ENCODE assay signal across 8 mouse cellular contexts in the genomic region with DNA sequence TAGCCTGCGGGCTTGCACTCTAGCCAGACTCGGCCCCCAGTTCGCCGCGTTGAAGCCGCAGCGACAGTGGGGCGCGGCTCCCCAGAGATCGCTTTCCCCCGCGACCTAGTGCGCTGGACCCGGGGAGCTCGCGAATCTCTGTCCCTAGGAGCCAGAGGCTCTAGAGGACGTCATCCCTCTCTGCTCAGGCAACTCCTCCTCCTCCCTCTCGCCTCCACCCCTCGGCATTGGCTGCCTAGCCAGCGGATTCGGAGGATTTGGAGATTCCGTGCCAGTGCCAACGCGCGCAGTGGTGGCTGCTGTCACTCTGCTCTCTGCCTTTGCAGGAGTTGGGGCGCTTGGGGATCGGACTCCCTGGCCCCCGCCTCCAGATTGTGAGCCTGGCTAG. TPM values are rescaled to one million over a fixed set of nuclear protein-coding genes. Genes with fewer than 3 reads are reported as not detected.
DNase-seq lines count a peak whose midpoint lies in the region; ATAC-seq lines count a peak whose summit lies in the region.

No protein-coding gene starts in this region.

- H3K4me1 ChIP-seq in intestine, embryonic 16.5 days (ENCODE audit: control insufficient read depth, insufficient read depth, low read length): peaks cover 3% of the 10 kb centered on the region; the same call in 1 of the 2 replicates

- H3K27ac ChIP-seq in intestine, embryonic 16.5 days (ENCODE audit: low read length): peak overlapping the region; percentile 49

- H3K4me3 ChIP-seq in intestine, embryonic 16.5 days (ENCODE audit: low read length): peak overlapping the region; percentile 71

- peaks cover 3% of the 10 kb centered on the region; the same call in 1 of the 2 replicates for H3K27me3 ChIP-seq in intestine, embryonic 16.5 days (replicated peaks; ENCODE audit: control insufficient read depth, insufficient read depth, low read length)

- no peaks in the 10 kb centered on the region for H3K9me3 ChIP-seq in intestine, embryonic 16.5 days (ENCODE audit: control insufficient read depth, low read length)

- H3K36me3 ChIP-seq in intestine, embryonic 16.5 days (ENCODE audit: control insufficient read depth, insufficient read depth, low read length): no peaks in the 10 kb centered on the region

- H3K4me2 ChIP-seq in intestine, embryonic 16.5 days (ENCODE audit: low read depth, low read length): peak overlapping the region; percentile 92

- peak; percentile 41 to 57 for DNase-seq in adrenal gland, adult 18-20 months (ENCODE audit: low spot score in 2 of 2)
- DNase-seq in gastrocnemius, postnatal 10 days: peak; percentile 25
- DNase-seq in left cerebral cortex, adult 9 months (ENCODE audit: low spot score in 2 of 2): peak; percentile 46 to 76
- peak; percentile 40 for DNase-seq in lung, postnatal 36 days
- DNase-seq in right cerebral cortex, postnatal 4 days: peak; percentile 56
- DNase-seq in spleen, postnatal 36 days (ENCODE audit: low spot score in 2 of 2): no peak

- ATAC-seq in common myeloid progenitor, adult 5-6 weeks (replicated peaks; ENCODE audit: low read depth, poor library complexity, severe bottlenecking): peak; percentile 24
- ATAC-seq in intestine, embryonic 16.5 days: peak; percentile 67

- peak overlapping the region; percentile 75 for H3K9ac ChIP-seq in intestine, embryonic 16.5 days (ENCODE audit: low read depth, low read length)

- 0% methylated on average over 28 of the region's 28 CpGs for WGBS in intestine, embryonic 16.5 days

RNA-seq across cellular contexts. Expression of a gene that starts 0.7 kb away (rescaled TPM):
- 10 to 100 TPM; 16.2 to 24.2 TPM for total RNA-seq in adrenal gland, adult 18-20 months (2021)
- total RNA-seq in common myeloid progenitor, adult 5-6 weeks (2017): 3.0 and 3.2 TPM in 2 replicates
- 10 to 100 TPM; 12.3 to 18.5 TPM for total RNA-seq in gastrocnemius, postnatal 10 days (2021)
- polyA plus RNA-seq in intestine, embryonic 16.5 days (2015; fragmentation: Nextera tagmentation; extraction: Ambion mirVana): 142 and 168 TPM in 2 replicates

Comparison
In these comparisons a context has a peak if more than half of its experiments do, and no peak if none do; other contexts are left out.
1. DNase-seq: peak in adrenal gland, adult 18-20 months (2 of 2), gastrocnemius, postnatal 10 days (single experiment), left cerebral cortex, adult 9 months (2 of 2), lung, postnatal 36 days (single experiment) and right cerebral cortex, postnatal 4 days (single experiment); none in spleen, postnatal 36 days (0 of 2).